Mouse (Mus musculus) forebrain, embryonic 10.5 days (tissue): ENCODE results near the gene Gm20772. TPM values are rescaled to one million over a fixed set of nuclear protein-coding genes. Genes with fewer than 3 reads are reported as not detected.
"Not testable (repeated sequence)": the region's sequence is repeated elsewhere in the genome, so short reads cannot be mapped to it uniquely, and the experiment has no call there.

Experiments
- DNase-seq: peaks from one replicate; pipeline ENCODE4 v3.0.0-alpha.2; 2017; ENCODE audit warnings: low spot score; ENCODE audit errors: extremely low spot score
- H3K27ac ChIP-seq: fragments of 300-500 bp; sonication (generic); 2 replicates; pipeline ENCODE4 v1.5.1; 2016; ENCODE audit warnings: mild to moderate bottlenecking
- H3K27me3 ChIP-seq: fragments of 300-500 bp; sonication (generic); 2 replicates; pipeline ENCODE4 v1.6.1; 2016; ENCODE audit warnings: mild to moderate bottlenecking; ENCODE audit not compliant: poor library complexity, severe bottlenecking
- H3K36me3 ChIP-seq: fragments of 300-500 bp; sonication (generic); replicated peaks from 2 replicates; pipeline ENCODE4 v1.6.1; 2016; ENCODE audit warnings: mild to moderate bottlenecking, moderate library complexity
- H3K4me1 ChIP-seq: fragments of 300-500 bp; sonication (generic); 2 replicates; pipeline ENCODE4 v1.6.1; 2016
- H3K4me3 ChIP-seq: fragments of 300-500 bp; sonication (generic); 2 replicates; pipeline ENCODE4 v1.5.1; 2016; ENCODE audit warnings: mild to moderate bottlenecking, moderate library complexity
- H3K9me3 ChIP-seq: fragments of 300-500 bp; sonication (generic); 2 replicates; pipeline ENCODE4 v1.6.1; 2016; ENCODE audit warnings: mild to moderate bottlenecking, moderate library complexity
- WGBS: fragments of 180-500 bp; shearing (Covaris S2); methylation state at CpG from one replicate; pipeline ENCODE4 v1.1.7; 2016; 5-methylcytosine and 5-hydroxymethylcytosine counted together
- polyA plus RNA-seq: library from polyadenylated mRNA; unstranded; fragments of >200 nt; fragmentation: Nextera tagmentation; extraction: Ambion mirVana; gene quantifications from 2 replicates; pipeline ENCODE4 v1.2.1, GENCODE M21; 2016

Gene Gm20772
- polyA plus RNA-seq: not detected in 2 replicates

DNA sequence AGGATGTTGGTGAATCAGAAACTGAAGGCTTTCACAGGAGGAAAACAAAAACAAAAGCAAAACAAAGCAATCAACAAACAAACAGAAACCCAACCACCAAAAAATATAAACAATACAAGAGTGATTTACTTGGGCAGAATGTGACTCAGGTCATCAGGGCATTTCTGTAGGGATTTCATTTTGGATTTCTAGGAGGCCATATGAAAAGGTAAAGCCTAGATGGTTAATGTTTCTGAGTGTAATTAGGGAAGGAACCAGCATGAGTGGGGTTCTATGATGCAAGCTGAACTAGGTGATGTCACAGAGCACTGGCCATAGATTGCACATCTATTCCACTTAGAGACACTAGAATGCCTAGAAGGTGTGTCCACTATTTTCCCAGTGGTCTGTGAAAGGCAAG lies at the start of gene Gm20772, which contains the start of gene Gm20831:
TSS of gene Gm20772 (plus strand) at position 301 of the 400 bp plus-strand sequence.
TSS of gene Gm20831 (plus strand) at position 301 of the 400 bp plus-strand sequence.
- H3K9me3 ChIP-seq, H3K36me3 ChIP-seq, DNase-seq, H3K27me3 ChIP-seq, H3K27ac ChIP-seq, H3K4me3 ChIP-seq, H3K4me1 ChIP-seq: not testable (repeated sequence)

DNA sequence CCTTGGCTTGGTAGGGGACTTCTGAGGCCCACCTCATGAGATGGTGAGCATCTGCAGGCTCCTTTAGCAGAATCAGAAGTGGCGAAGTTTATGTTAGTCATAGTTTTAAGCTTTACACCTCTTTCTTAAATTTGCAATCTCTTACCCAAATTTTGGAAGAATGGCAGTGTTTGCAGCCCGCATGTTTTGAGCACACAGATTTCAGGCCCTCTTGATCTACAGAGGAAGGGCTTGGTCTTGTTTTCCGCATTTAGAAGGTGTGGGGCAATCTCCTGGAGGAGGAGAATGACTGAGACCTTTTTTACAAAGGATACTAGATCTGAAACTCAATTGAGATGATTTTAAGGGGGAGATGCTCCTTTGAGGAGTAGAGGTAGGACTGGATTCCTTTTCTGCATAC lies 28.4 kb upstream of the Gm20772 start, which contains the start of gene Gm21904:
TSS of gene Gm21904 (minus strand) at position 101 of the 400 bp plus-strand sequence.
- H3K4me1 ChIP-seq, H3K36me3 ChIP-seq, H3K27me3 ChIP-seq, H3K4me3 ChIP-seq, DNase-seq, H3K27ac ChIP-seq, H3K9me3 ChIP-seq: not testable (repeated sequence)
- no CpG with 5 or more reads among the region's 3 CpGs for WGBS

Other genes starting within 250 kb of the Gm20772 start
- not detected in 2 replicates for gene Gm21904, start 28.5 kb upstream of the Gm20772 start, polyA plus RNA-seq
- gene Gm20831, start within 50 bp of the Gm20772 start, polyA plus RNA-seq: not detected in 2 replicates
- gene Srsy, start 62.6 kb downstream of the Gm20772 start, polyA plus RNA-seq: not detected in 2 replicates
- gene Gm21764, start 187.1 kb downstream of the Gm20772 start, polyA plus RNA-seq: not detected in 2 replicates
- not detected in 2 replicates for gene Ssty1, start 214.4 kb downstream of the Gm20772 start, polyA plus RNA-seq